Mouse (Mus musculus) erythroblast, embryonic 14.5 days (primary cell): ENCODE data around the gene Gm19402.

Experiments
- GATA1 ChIP-seq: IDR thresholded peaks from 2 replicates; pipeline ENCODE4 v1.6.1; 2012; ENCODE audit warnings: low read length, inconsistent platforms, mixed read lengths
- TAL1 ChIP-seq: IDR thresholded peaks from 3 replicates; pipeline ENCODE4 v1.6.1; 2012; ENCODE audit warnings: low read length, inconsistent platforms, mixed read lengths

- TF ChIP-seq TAL1 (no peak), GATA1 (no peak)
Measured at GRCm38 (mm10) chr10:77715507-77715906, 24.9 kb upstream of the Gm19402 start, which contains the start of gene Gm10142.
